Mouse (Mus musculus): ENCODE measurements around the gene Dennd2c.

DNA sequence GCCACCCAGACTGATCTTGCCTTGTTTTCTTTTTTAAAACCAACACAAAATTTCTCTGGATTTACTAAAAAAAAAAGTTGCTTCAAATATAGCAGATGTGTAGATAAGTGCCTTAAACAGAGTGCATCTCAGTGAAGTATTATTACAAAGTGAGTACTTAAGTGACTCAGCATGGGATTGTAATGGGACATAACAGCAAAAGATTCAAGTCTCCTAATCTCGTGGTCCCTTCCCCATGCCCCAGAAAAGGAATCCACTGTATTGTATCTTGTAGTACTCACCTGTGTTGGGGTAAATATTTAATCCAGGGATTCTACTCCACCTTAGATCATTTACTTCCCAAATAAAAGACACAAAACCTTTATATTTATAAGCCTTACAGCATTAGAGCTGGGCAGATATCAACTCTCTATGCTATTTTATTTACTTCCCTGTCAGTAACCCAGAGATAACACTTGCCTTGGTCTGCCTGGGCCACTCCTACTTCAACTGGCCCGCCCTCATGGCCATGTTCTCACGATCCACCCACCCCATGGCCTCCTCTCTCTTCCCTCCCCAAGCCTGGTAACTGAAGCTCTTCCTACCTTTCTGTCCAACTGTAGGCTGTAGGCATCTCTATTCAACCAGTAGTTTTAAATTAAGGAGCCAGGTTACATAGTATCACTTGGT lies 57.0 kb downstream of the Dennd2c start:
- no peak for TF ChIP-seq CTCF (conservative IDR thresholded peaks at IDR 0.05; ENCODE audit: low read length)
- TF ChIP-seq POU5F1 (IDR thresholded peaks at IDR 0.05; ENCODE audit: borderline replicate concordance, low read length): no peak
- no peak for TF ChIP-seq NANOG (IDR thresholded peaks at IDR 0.05; ENCODE audit: borderline replicate concordance, low read length)

Measured in E14TG2a.4 (cell line).